Mouse (Mus musculus): Measurements from ENCODE around the gene Fam32a. TPM values are rescaled to one million over a fixed set of nuclear protein-coding genes. Genes with fewer than 3 reads are reported as not detected.

Gene Fam32a
- polyA plus RNA-seq, 1 experiment from 2014 or later, result 64.2 TPM

- ATAC-seq (replicated peaks; ENCODE audit: low FRiP score), result no peak
- Histone ChIP-seq H3K36me3 (ENCODE audit: control insufficient read depth, insufficient read depth, low read length) (no peaks in the 10 kb centered on the region), H3K9me3 (ENCODE audit: control insufficient read depth, low read length) (no peaks in the 10 kb centered on the region), H3K27me3 (replicated peaks; ENCODE audit: control insufficient read depth, insufficient read depth, low read length) (no peaks in the 10 kb centered on the region), H3K27ac (ENCODE audit: low read depth, low read length) (no peak overlapping the region), H3K4me3 (ENCODE audit: low read depth, low read length) (no peak overlapping the region), H3K4me1 (replicated peaks; ENCODE audit: control insufficient read depth, insufficient read depth, low read length) (peaks cover 17% of the 10 kb centered on the region), H3K9ac (ENCODE audit: low read depth, low read length) (no peak overlapping the region), H3K4me2 (no peak overlapping the region)
- DNase-seq (ENCODE audit: low spot score), result no peak
Observed at GRCm38 (mm10) chr8:72266671-72267070, 47.1 kb downstream of the Fam32a start.

- ATAC-seq (replicated peaks; ENCODE audit: low FRiP score) (no peak), DNase-seq (ENCODE audit: low spot score) (no peak)
- Histone ChIP-seq H3K4me2 (no peak overlapping the region), H3K27ac (ENCODE audit: low read depth, low read length) (no peak overlapping the region; the same call in 1 of the 2 replicates), H3K9me3 (ENCODE audit: control insufficient read depth, low read length) (no peaks in the 10 kb centered on the region), H3K9ac (ENCODE audit: low read depth, low read length) (no peak overlapping the region), H3K36me3 (ENCODE audit: control insufficient read depth, insufficient read depth, low read length) (no peaks in the 10 kb centered on the region), H3K4me1 (replicated peaks; ENCODE audit: control insufficient read depth, insufficient read depth, low read length) (peaks cover 17% of the 10 kb centered on the region), H3K27me3 (replicated peaks; ENCODE audit: control insufficient read depth, insufficient read depth, low read length) (no peaks in the 10 kb centered on the region), H3K4me3 (ENCODE audit: low read depth, low read length) (no peak overlapping the region)
- 100% methylated on average over 8 of the region's 8 CpGs for WGBS
Observed at GRCm38 (mm10) chr8:72267106-72267505, 47.6 kb downstream of the Fam32a start.

GRCm38 (mm10) chr8:72268356-72268755, 48.8 kb downstream of the Fam32a start:
- no peaks in the 10 kb centered on the region for H3K36me3 ChIP-seq (ENCODE audit: control insufficient read depth, insufficient read depth, low read length)
- WGBS, result 28% methylated on average over 15 of the region's 15 CpGs
- H3K4me1 ChIP-seq (replicated peaks; ENCODE audit: control insufficient read depth, insufficient read depth, low read length), result peaks cover 17% of the 10 kb centered on the region
- H3K4me3 ChIP-seq (ENCODE audit: low read depth, low read length), result no peak overlapping the region
- H3K27me3 ChIP-seq (replicated peaks; ENCODE audit: control insufficient read depth, insufficient read depth, low read length), result no peaks in the 10 kb centered on the region
- peak overlapping the region; percentile 52 for H3K4me2 ChIP-seq
- H3K9ac ChIP-seq (ENCODE audit: low read depth, low read length), result no peak overlapping the region; the same call in 1 of the 2 replicates
- ATAC-seq (replicated peaks; ENCODE audit: low FRiP score), result peak; percentile 82
- no peaks in the 10 kb centered on the region for H3K9me3 ChIP-seq (ENCODE audit: control insufficient read depth, low read length)
- peak overlapping the region; percentile 71 for H3K27ac ChIP-seq (ENCODE audit: low read depth, low read length)
- DNase-seq (ENCODE audit: low spot score), result peak; percentile 72

- Histone ChIP-seq H3K9me3 (ENCODE audit: control insufficient read depth, low read length) (no peaks in the 10 kb centered on the region), H3K4me3 (ENCODE audit: low read depth, low read length) (no peak overlapping the region), H3K27ac (ENCODE audit: low read depth, low read length) (no peak overlapping the region), H3K36me3 (ENCODE audit: control insufficient read depth, insufficient read depth, low read length) (no peaks in the 10 kb centered on the region), H3K4me2 (no peak overlapping the region), H3K4me1 (replicated peaks; ENCODE audit: control insufficient read depth, insufficient read depth, low read length) (peaks cover 17% of the 10 kb centered on the region), H3K9ac (ENCODE audit: low read depth, low read length) (no peak overlapping the region), H3K27me3 (replicated peaks; ENCODE audit: control insufficient read depth, insufficient read depth, low read length) (no peaks in the 10 kb centered on the region)
- ATAC-seq (replicated peaks; ENCODE audit: low FRiP score) (no peak), DNase-seq (ENCODE audit: low spot score) (no peak)
- WGBS, result 83% methylated on average over 12 of the region's 12 CpGs
Observed at GRCm38 (mm10) chr8:72270606-72271005, 51.1 kb downstream of the Fam32a start.

GRCm38 (mm10) chr8:72271051-72271660, 51.6 kb downstream of the Fam32a start:
- no peak overlapping the region for H3K27ac ChIP-seq (ENCODE audit: low read depth, low read length)
- ATAC-seq (replicated peaks; ENCODE audit: low FRiP score), result no peak

GRCm38 (mm10) chr8:72271691-72272090, 52.2 kb downstream of the Fam32a start:
- no peak for ATAC-seq (replicated peaks; ENCODE audit: low FRiP score)
- no peak overlapping the region for H3K9ac ChIP-seq (ENCODE audit: low read depth, low read length)

More at GRCm38 (mm10) chr8:72271051-72271660, 51.6 kb downstream of the Fam32a start:
- no peaks in the 10 kb centered on the region for H3K36me3 ChIP-seq (ENCODE audit: control insufficient read depth, insufficient read depth, low read length)
- WGBS, result 49% methylated on average over 11 of the region's 11 CpGs
- H3K4me3 ChIP-seq (ENCODE audit: low read depth, low read length), result no peak overlapping the region
- H3K27me3 ChIP-seq (replicated peaks; ENCODE audit: control insufficient read depth, insufficient read depth, low read length), result no peaks in the 10 kb centered on the region
- no peak overlapping the region for H3K9ac ChIP-seq (ENCODE audit: low read depth, low read length)
- DNase-seq (ENCODE audit: low spot score), result no peak
- no peaks in the 10 kb centered on the region for H3K9me3 ChIP-seq (ENCODE audit: control insufficient read depth, low read length)
- peaks cover 17% of the 10 kb centered on the region for H3K4me1 ChIP-seq (replicated peaks; ENCODE audit: control insufficient read depth, insufficient read depth, low read length)
- no peak overlapping the region for H3K4me2 ChIP-seq

GRCm38 (mm10) chr8:72272361-72272760, 52.8 kb downstream of the Fam32a start:
- Histone ChIP-seq H3K27me3 (replicated peaks; ENCODE audit: control insufficient read depth, insufficient read depth, low read length) (no peaks in the 10 kb centered on the region), H3K9me3 (ENCODE audit: control insufficient read depth, low read length) (no peaks in the 10 kb centered on the region), H3K4me1 (replicated peaks; ENCODE audit: control insufficient read depth, insufficient read depth, low read length) (peaks cover 24% of the 10 kb centered on the region), H3K36me3 (ENCODE audit: control insufficient read depth, insufficient read depth, low read length) (no peaks in the 10 kb centered on the region), H3K4me3 (ENCODE audit: low read depth, low read length) (no peak overlapping the region), H3K9ac (ENCODE audit: low read depth, low read length) (no peak overlapping the region), H3K4me2 (no peak overlapping the region), H3K27ac (ENCODE audit: low read depth, low read length) (no peak overlapping the region)
- ATAC-seq (replicated peaks; ENCODE audit: low FRiP score) (0 out of 2 replicates have a peak, but pooled peaks have one; percentile 29), DNase-seq (ENCODE audit: low spot score) (no peak)
- 14% methylated on average over 3 of the region's 3 CpGs for WGBS

More at GRCm38 (mm10) chr8:72271691-72272090, 52.2 kb downstream of the Fam32a start:
- no peaks in the 10 kb centered on the region for H3K36me3 ChIP-seq (ENCODE audit: control insufficient read depth, insufficient read depth, low read length)
- H3K9me3 ChIP-seq (ENCODE audit: control insufficient read depth, low read length), result no peaks in the 10 kb centered on the region
- H3K27me3 ChIP-seq (replicated peaks; ENCODE audit: control insufficient read depth, insufficient read depth, low read length), result no peaks in the 10 kb centered on the region
- H3K4me3 ChIP-seq (ENCODE audit: low read depth, low read length), result no peak overlapping the region
- H3K4me1 ChIP-seq (replicated peaks; ENCODE audit: control insufficient read depth, insufficient read depth, low read length), result peaks cover 18% of the 10 kb centered on the region
- no peak overlapping the region for H3K4me2 ChIP-seq
- no peak overlapping the region for H3K27ac ChIP-seq (ENCODE audit: low read depth, low read length)
- DNase-seq (ENCODE audit: low spot score), result no peak
- WGBS, result 52% methylated on average over 3 of the region's 3 CpGs

GRCm38 (mm10) chr8:72273111-72273770, 53.7 kb downstream of the Fam32a start:
- WGBS, result 81% methylated on average over 1 of the region's 1 CpGs
- H3K4me1 ChIP-seq (replicated peaks; ENCODE audit: control insufficient read depth, insufficient read depth, low read length), result peaks cover 26% of the 10 kb centered on the region
- no peak overlapping the region for H3K9ac ChIP-seq (ENCODE audit: low read depth, low read length)
- no peak overlapping the region for H3K4me3 ChIP-seq (ENCODE audit: low read depth, low read length)
- no peaks in the 10 kb centered on the region for H3K27me3 ChIP-seq (replicated peaks; ENCODE audit: control insufficient read depth, insufficient read depth, low read length)
- no peak overlapping the region for H3K27ac ChIP-seq (ENCODE audit: low read depth, low read length)
- H3K36me3 ChIP-seq (ENCODE audit: control insufficient read depth, insufficient read depth, low read length), result no peaks in the 10 kb centered on the region
- H3K9me3 ChIP-seq (ENCODE audit: control insufficient read depth, low read length), result no peaks in the 10 kb centered on the region
- no peak for ATAC-seq (replicated peaks; ENCODE audit: low FRiP score)
- H3K4me2 ChIP-seq, result no peak overlapping the region
- no peak for DNase-seq (ENCODE audit: low spot score)

- Histone ChIP-seq H3K9me3 (ENCODE audit: control insufficient read depth, low read length) (no peaks in the 10 kb centered on the region), H3K4me3 (ENCODE audit: low read depth, low read length) (no peak overlapping the region), H3K36me3 (ENCODE audit: control insufficient read depth, insufficient read depth, low read length) (no peaks in the 10 kb centered on the region), H3K9ac (ENCODE audit: low read depth, low read length) (no peak overlapping the region), H3K4me2 (no peak overlapping the region), H3K4me1 (replicated peaks; ENCODE audit: control insufficient read depth, insufficient read depth, low read length) (peaks cover 21% of the 10 kb centered on the region), H3K27me3 (replicated peaks; ENCODE audit: control insufficient read depth, insufficient read depth, low read length) (no peaks in the 10 kb centered on the region), H3K27ac (ENCODE audit: low read depth, low read length) (no peak overlapping the region)
- ATAC-seq (replicated peaks; ENCODE audit: low FRiP score), result no peak
- no peak for DNase-seq (ENCODE audit: low spot score)
- 60% methylated on average over 5 of the region's 5 CpGs for WGBS
Observed at GRCm38 (mm10) chr8:72273807-72274206, 54.3 kb downstream of the Fam32a start.
